Mouse (Mus musculus): ENCODE measurements around the gene Hsbp1.

- TF ChIP-seq CTCF (IDR thresholded peaks at IDR 0.05; ENCODE audit: low read depth) (no peak), EP300 (IDR thresholded peaks at IDR 0.05; ENCODE audit: low read depth) (no peak)
These were observed 682 bp upstream of the Hsbp1 start for GRCm38 (mm10) chr8:119343606-119344005.
